Mouse (Mus musculus) neural tube, embryonic 15.5 days (tissue): ENCODE results near the gene Tor1a. TPM values are rescaled to one million over a fixed set of nuclear protein-coding genes. Genes with fewer than 3 reads are reported as not detected.

Source experiments
- ATAC-seq: fragments of 200-750 bp; cut with Nextera tagmentation; 2 replicates; pipeline ENCODE4 v1.8.0; 2017; ENCODE audit warnings: mild to moderate bottlenecking, moderate TSS enrichment, moderate library complexity; ENCODE audit not compliant: low FRiP score
- H3K27ac ChIP-seq: fragments of 300-500 bp; sonication (generic); replicated peaks from 2 replicates; pipeline ENCODE4 v1.5.1; 2015; ENCODE audit warnings: mild to moderate bottlenecking, inconsistent platforms
- H3K27me3 ChIP-seq: fragments of 300-500 bp; sonication (generic); replicated peaks from 2 replicates; pipeline ENCODE4 v1.6.1; 2015; ENCODE audit warnings: inconsistent platforms
- H3K36me3 ChIP-seq: fragments of 300-500 bp; sonication (generic); 2 replicates; pipeline ENCODE4 v1.6.1; 2015; ENCODE audit warnings: inconsistent platforms
- H3K4me1 ChIP-seq: fragments of 300-500 bp; sonication (generic); 2 replicates; pipeline ENCODE4 v1.6.1; 2015; ENCODE audit warnings: inconsistent platforms
- H3K4me2 ChIP-seq: fragments of 300-500 bp; sonication (generic); 2 replicates; pipeline ENCODE4 v1.6.1; 2015; ENCODE audit warnings: inconsistent platforms, mild to moderate bottlenecking, moderate library complexity
- H3K4me3 ChIP-seq: fragments of 300-500 bp; sonication (generic); replicated peaks from 2 replicates; pipeline ENCODE4 v1.5.1; 2015; ENCODE audit warnings: mild to moderate bottlenecking, inconsistent platforms
- H3K9ac ChIP-seq: fragments of 300-500 bp; sonication (generic); replicated peaks from 2 replicates; pipeline ENCODE4 v1.6.1; 2015; ENCODE audit warnings: mild to moderate bottlenecking, inconsistent platforms
- H3K9me3 ChIP-seq: fragments of 300-500 bp; sonication (generic); replicated peaks from 2 replicates; pipeline ENCODE4 v1.6.1; 2016; ENCODE audit warnings: inconsistent platforms
- WGBS: fragments of 180-500 bp; shearing (Covaris S2); methylation state at CpG from one replicate; pipeline ENCODE4 v1.1.7; 2015; ENCODE audit warnings: mixed read lengths; 5-methylcytosine and 5-hydroxymethylcytosine counted together
- polyA plus RNA-seq: library from polyadenylated mRNA; unstranded; fragments of >200 nt; fragmentation: Nextera tagmentation; extraction: Ambion mirVana; gene quantifications from 2 replicates; pipeline ENCODE4 v1.2.1, GENCODE M21; 2015

Tor1a gene
- polyA plus RNA-seq, 1 experiment from 2014 or later, result 93.2 TPM

- 4% methylated on average over 23 of the region's 23 CpGs for WGBS
- Histone ChIP-seq H3K27ac (peak within 1 kb of the TSS; percentile 72), H3K27me3 (no peaks in the 10 kb centered on the region), H3K4me2 (peak within 1 kb of the TSS; percentile 66), H3K4me3 (peak within 1 kb of the TSS; percentile 35), H3K9ac (peak within 1 kb of the TSS; percentile 48), H3K9me3 (no peaks in the 10 kb centered on the region), H3K36me3 (no peaks in the 10 kb centered on the region), H3K4me1 (peaks cover 24% of the 10 kb centered on the region)
- peak; percentile 85 for ATAC-seq
Observed at GRCm38 (mm10) chr2:30929483-30930045, 38.2 kb downstream of the Tor1a start, which contains the start of gene Ptges. TSS of gene Ptges (minus strand) at chr2:30929863.

GRCm38 (mm10) chr2:30928893-30929482 is 38.7 kb downstream of the Tor1a start:
- no peaks in the 10 kb centered on the region for H3K9me3 ChIP-seq
- H3K27ac ChIP-seq, result peak overlapping the region; percentile 72; the same call in 1 of the 2 replicates
- no peaks in the 10 kb centered on the region for H3K27me3 ChIP-seq
- 33% methylated on average over 12 of the region's 12 CpGs for WGBS
- peak; percentile 42; the same call in 1 of the 2 replicates for ATAC-seq
- peak overlapping the region; percentile 48 for H3K9ac ChIP-seq
- H3K36me3 ChIP-seq, result no peaks in the 10 kb centered on the region
- H3K4me2 ChIP-seq, result peak overlapping the region; percentile 66
- peaks cover 24% of the 10 kb centered on the region for H3K4me1 ChIP-seq
- peak overlapping the region; percentile 35 for H3K4me3 ChIP-seq

GRCm38 (mm10) chr2:30927844-30928628 is 39.7 kb downstream of the Tor1a start:
- no peak overlapping the region for H3K9ac ChIP-seq
- H3K4me2 ChIP-seq, result no peak overlapping the region
- peak overlapping the region; percentile 68; the same call in 1 of the 2 replicates for H3K27ac ChIP-seq
- H3K4me1 ChIP-seq, result peaks cover 24% of the 10 kb centered on the region
- no peaks in the 10 kb centered on the region for H3K27me3 ChIP-seq
- H3K4me3 ChIP-seq, result no peak overlapping the region
- H3K36me3 ChIP-seq, result no peaks in the 10 kb centered on the region
- 25% methylated on average over 14 of the region's 14 CpGs for WGBS
- ATAC-seq, result peak; percentile 49; the same call in 1 of the 2 replicates
- H3K9me3 ChIP-seq, result no peaks in the 10 kb centered on the region

- 66% methylated on average over 9 of the region's 9 CpGs for WGBS
- Histone ChIP-seq H3K27me3 (no peaks in the 10 kb centered on the region), H3K4me2 (no peak overlapping the region), H3K4me1 (peaks cover 24% of the 10 kb centered on the region), H3K9me3 (no peaks in the 10 kb centered on the region), H3K36me3 (no peaks in the 10 kb centered on the region), H3K9ac (no peak overlapping the region), H3K4me3 (no peak overlapping the region), H3K27ac (peak overlapping the region; percentile 68)
- ATAC-seq, result no peak
Observed at GRCm38 (mm10) chr2:30927151-30927781, 40.5 kb downstream of the Tor1a start.

- no peak overlapping the region for H3K9ac ChIP-seq
- no peak overlapping the region for H3K4me3 ChIP-seq
- ATAC-seq, result no peak
- H3K27ac ChIP-seq, result peak overlapping the region; percentile 68
- H3K36me3 ChIP-seq, result no peaks in the 10 kb centered on the region
- no peak overlapping the region for H3K4me2 ChIP-seq
- WGBS, result 84% methylated on average over 4 of the region's 4 CpGs
- no peaks in the 10 kb centered on the region for H3K27me3 ChIP-seq
- H3K9me3 ChIP-seq, result no peaks in the 10 kb centered on the region
- H3K4me1 ChIP-seq, result peaks cover 24% of the 10 kb centered on the region
Observed at GRCm38 (mm10) chr2:30926381-30926780, 41.4 kb downstream of the Tor1a start.

GRCm38 (mm10) chr2:30925181-30925580 is 42.6 kb downstream of the Tor1a start:
- H3K9me3 ChIP-seq, result no peaks in the 10 kb centered on the region
- no peak overlapping the region for H3K4me3 ChIP-seq
- no peak overlapping the region for H3K9ac ChIP-seq
- peaks cover 24% of the 10 kb centered on the region for H3K4me1 ChIP-seq
- no peak for ATAC-seq
- no peaks in the 10 kb centered on the region for H3K27me3 ChIP-seq
- WGBS, result 86% methylated on average over 4 of the region's 4 CpGs
- H3K27ac ChIP-seq, result no peak overlapping the region
- no peaks in the 10 kb centered on the region for H3K36me3 ChIP-seq
- no peak overlapping the region for H3K4me2 ChIP-seq

GRCm38 (mm10) chr2:30923099-30923498 is 44.6 kb downstream of the Tor1a start:
- ATAC-seq, result no peak
- Histone ChIP-seq H3K9me3 (no peaks in the 10 kb centered on the region), H3K27ac (no peak overlapping the region), H3K36me3 (no peaks in the 10 kb centered on the region), H3K27me3 (no peaks in the 10 kb centered on the region), H3K4me1 (0 out of 2 replicates have a peak, but pooled peaks cover 6% of the 10 kb centered on the region), H3K4me2 (no peak overlapping the region), H3K4me3 (no peak overlapping the region), H3K9ac (no peak overlapping the region)
- WGBS, result 73% methylated on average over 3 of the region's 3 CpGs

- no peaks in the 10 kb centered on the region for H3K9me3 ChIP-seq
- WGBS, result 85% methylated on average over 7 of the region's 7 CpGs
- no peak overlapping the region for H3K9ac ChIP-seq
- no peaks in the 10 kb centered on the region for H3K4me1 ChIP-seq
- no peak overlapping the region for H3K4me2 ChIP-seq
- H3K36me3 ChIP-seq, result no peaks in the 10 kb centered on the region
- no peak overlapping the region for H3K4me3 ChIP-seq
- no peaks in the 10 kb centered on the region for H3K27me3 ChIP-seq
- ATAC-seq, result no peak
- no peak overlapping the region for H3K27ac ChIP-seq
Observed at GRCm38 (mm10) chr2:30920216-30920615, 47.5 kb downstream of the Tor1a start.

- Histone ChIP-seq H3K4me1 (no peaks in the 10 kb centered on the region), H3K4me3 (no peak overlapping the region), H3K4me2 (no peak overlapping the region), H3K27me3 (no peaks in the 10 kb centered on the region), H3K9me3 (no peaks in the 10 kb centered on the region), H3K27ac (no peak overlapping the region), H3K36me3 (no peaks in the 10 kb centered on the region), H3K9ac (no peak overlapping the region)
- no peak for ATAC-seq
- 70% methylated on average over 8 of the region's 8 CpGs for WGBS
Observed at GRCm38 (mm10) chr2:30918780-30919329, 48.9 kb downstream of the Tor1a start.

- Histone ChIP-seq H3K9me3 (no peaks in the 10 kb centered on the region), H3K4me1 (no peaks in the 10 kb centered on the region), H3K27me3 (no peaks in the 10 kb centered on the region), H3K9ac (no peak overlapping the region), H3K4me3 (no peak overlapping the region), H3K4me2 (no peak overlapping the region), H3K36me3 (no peaks in the 10 kb centered on the region), H3K27ac (no peak overlapping the region)
- WGBS, result 56% methylated on average over 6 of the region's 6 CpGs
- ATAC-seq, result no peak
Observed at GRCm38 (mm10) chr2:30918126-30918525, 49.6 kb downstream of the Tor1a start.

- Histone ChIP-seq H3K27me3 (no peaks in the 10 kb centered on the region), H3K9me3 (no peaks in the 10 kb centered on the region), H3K9ac (no peak overlapping the region), H3K4me2 (no peak overlapping the region), H3K36me3 (no peaks in the 10 kb centered on the region), H3K4me3 (no peak overlapping the region), H3K27ac (no peak overlapping the region), H3K4me1 (no peaks in the 10 kb centered on the region)
- ATAC-seq, result no peak
- 93% methylated on average over 7 of the region's 7 CpGs for WGBS
Observed at GRCm38 (mm10) chr2:30917649-30918048, 50.1 kb downstream of the Tor1a start.
